Mouse (Mus musculus): ENCODE results near the gene Plcb3.

The Plcb3 gene

DNA sequence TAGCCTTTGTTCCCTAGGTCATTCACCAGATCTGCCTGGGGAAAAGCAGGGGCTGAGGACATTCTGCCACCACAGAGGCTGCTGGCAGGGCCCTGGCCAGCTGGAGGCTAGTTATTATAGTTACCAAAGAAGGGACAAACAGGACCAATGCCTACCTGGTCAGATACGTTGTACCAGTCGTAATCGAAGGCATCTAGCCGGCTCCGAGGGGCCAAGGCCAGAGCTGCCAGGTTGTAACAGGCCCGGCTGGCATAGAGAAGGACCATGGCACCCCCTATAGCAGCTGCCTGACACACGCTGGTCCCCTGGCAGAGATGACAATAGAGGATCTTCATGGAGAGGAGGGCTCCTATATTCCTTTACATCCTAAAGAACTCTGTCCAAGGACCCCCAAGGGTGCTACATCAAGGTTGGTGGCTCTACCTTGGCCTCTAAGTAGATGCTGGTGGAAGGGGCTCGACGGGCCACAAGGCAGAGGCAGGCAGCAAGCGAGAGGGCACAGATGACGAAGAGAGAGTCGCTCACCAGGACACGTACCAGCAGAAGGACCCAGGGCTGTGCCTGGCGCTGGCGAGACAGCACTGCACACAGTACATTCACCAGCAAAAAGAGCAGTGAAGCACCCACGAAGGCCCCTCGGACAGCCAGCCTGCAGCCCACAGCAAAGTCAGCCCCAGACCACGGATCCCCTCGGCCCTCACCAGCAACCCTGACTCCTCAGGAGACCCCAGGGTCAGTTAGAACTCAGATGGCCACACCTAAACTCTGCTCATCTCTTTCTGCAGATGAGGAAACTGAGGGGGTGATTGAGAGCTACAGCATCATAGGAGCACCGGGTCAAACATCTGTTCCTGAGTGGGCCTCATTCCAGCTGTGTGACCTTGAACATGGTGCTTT is 36.9 kb downstream of the Plcb3 start:
- no peak for DNase-seq (ENCODE audit: low spot score)

DNA sequence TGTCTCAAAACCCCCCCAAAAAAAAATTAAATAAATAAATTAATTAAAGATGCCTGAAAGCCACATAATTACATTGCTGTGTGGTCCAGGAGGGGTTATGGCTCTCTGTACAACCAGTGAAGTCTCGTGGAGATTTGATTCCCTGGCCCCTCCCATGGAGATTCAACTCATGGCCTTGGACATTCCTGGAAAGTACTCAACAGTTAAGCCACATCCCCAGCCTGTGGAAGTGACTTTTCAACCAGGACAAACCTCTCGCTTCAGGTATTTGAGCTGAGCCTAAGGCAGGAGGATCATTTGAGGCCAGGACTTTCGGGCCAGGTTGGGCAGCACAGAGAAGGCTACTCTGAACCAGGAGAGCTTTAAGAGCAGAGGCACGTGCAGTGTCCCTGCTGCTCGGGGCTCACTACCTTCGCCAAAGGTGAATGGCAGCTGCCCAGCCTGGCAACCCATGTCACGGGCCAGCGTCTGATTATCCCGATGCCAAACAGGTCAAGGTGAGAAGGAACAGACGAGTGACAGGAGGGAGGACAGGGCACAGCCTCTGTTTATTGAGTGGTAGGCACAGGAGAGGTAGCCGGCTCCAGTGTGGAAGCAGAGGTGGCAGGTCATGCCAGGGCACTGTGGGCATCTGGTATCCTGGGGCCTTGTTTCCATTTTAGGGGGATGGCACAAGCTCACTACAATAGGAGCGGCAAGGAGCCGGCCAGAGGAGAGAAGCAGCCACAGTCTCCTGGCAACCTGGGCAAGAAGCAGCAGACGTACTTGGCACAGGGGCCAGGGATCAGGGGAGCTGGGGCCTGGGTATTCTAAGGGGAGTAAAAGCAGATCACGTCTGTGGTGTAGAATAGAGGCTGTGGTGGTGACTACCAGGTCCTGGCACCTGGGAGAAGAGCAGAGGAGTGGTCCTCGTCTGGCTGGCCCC is 38.5 kb downstream of the Plcb3 start:
- DNase-seq (ENCODE audit: low spot score) = no peak

DNA sequence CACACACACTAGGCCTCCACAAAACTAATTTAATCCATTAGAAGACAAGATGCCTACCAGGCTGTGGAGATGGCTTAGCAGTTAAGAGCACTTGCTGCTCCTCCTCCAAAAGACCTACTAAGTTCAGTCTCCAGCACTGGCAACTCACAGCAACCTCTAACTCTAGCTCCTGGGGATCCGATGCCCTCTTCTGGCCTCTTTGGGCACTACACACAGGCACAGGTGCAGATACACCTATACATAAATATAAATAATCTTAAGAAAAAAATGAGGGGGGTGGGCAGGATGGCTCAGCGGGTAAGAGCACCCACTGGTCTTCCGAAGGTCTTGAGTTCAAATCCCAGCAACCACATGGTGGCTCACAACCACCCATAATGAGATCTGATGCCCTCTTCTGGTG is 40.0 kb downstream of the Plcb3 start:
- DNase-seq (ENCODE audit: low spot score) = no peak

DNA sequence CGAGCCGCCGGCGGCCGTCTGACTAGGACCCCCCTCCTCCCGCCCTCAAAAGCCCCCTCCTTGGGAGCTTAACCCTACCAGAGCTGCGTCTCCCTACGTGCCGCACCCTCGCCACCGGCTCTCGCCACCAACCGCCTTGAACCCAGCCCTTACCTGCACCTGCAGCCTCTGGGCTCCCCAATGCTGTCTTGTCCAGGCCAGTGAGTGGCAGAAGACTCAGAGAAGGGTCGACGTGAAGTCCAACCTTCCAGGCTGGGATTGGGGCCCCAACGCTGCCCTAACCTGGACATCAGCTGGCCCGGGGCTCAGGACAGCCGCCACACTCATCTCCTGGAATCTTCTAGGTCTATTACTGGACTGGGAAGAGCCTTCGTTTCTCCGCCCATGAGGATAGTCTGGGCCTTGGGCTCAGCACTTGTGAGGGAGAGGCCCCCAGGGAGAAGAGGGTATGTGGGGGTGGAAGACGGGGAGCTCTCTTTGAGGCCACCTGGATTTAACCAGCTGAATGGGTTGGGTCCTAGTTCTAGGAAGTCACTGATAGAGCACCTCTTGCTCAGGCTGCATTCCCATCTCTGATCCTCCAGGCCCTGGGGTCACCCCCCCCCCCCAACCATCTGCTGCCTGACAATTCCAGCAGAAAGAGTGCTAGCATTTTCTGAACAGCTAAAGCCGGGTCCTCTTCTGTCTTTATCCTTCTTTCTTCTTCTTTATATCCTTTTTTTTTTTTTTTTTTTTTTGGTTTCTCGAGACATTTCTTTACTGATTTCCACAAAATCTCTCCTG is 41.9 kb downstream of the Plcb3 start, which contains the start of gene Kcnk4:
Gene Kcnk4 (minus strand): TSS at position 321 of the 783 bp plus-strand sequence.
- DNase-seq (ENCODE audit: low spot score) = no peak

DNA sequence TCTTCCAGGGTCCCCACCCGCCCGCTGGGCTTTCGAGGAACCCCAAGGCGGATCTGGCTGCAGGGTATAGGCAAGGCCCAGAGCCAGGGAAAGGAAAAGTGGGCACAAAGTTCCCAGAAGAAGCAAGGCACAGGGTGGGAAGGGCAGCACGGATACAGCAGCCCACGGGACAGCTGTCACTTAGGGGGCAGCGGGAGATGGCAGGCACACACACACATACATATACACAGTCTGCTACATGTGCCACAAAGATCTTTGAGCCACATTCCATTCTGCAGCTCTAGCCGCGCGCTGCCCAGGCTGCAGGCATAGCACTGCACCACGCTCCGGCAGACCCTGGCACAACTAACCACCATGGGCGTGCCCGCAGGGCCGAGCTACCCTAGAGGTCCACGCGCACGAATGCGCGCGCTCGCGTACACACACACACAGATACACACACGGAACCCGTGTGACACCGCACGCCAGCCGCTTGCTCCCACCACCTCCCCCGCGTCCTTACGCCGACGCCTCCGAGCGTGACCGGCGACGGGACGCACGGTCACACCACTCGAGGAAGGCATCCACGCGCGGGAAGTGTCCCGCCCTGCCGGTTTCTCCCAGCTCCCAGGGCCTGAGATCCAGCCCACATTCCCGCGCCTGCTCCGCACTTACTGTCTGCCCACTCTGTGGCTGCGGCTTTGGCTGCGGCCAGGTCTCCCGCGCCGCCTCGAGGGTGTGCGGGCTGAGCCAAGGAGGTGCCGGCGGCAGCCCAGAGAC is 42.7 kb downstream of the Plcb3 start:
- no peak for DNase-seq (ENCODE audit: low spot score)

DNA sequence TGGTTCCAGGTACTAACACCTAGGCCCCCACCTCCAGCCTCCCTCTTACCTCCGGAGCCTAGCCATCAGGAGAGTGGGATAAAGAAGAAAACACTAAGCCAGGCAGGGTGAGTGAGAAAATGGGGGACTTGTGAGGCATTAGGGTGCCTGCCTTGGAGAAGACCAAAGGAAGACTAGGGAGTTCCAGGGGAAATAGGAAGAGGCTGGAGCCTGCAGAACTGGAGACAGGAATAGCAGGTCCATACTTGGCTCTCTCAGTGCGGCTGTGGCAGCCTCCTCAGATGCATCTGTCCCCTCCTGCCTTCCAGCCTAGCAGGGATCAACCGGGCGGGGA is 43.2 kb downstream of the Plcb3 start:
- DNase-seq (ENCODE audit: low spot score) = no peak

DNA sequence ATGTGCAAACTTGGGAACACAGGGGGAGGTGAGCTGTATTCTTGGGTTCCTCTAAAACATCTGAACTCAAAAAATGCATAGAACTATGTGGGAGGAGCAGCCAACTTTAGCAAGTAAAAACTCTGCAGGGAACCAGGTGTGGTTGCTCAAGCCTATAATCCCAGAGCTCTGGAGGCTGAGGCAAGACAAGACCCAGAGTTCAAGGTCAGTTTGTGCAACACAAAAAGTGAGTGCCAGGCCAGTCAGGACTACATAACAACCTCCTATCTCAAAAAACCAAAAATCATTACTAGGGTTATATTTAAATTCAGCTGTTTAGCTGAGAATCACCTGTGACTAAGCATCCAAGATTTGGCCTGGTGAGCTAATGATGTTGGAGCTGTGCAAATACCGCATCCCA is 44.3 kb downstream of the Plcb3 start:
- DNase-seq (ENCODE audit: low spot score) = no peak

DNA sequence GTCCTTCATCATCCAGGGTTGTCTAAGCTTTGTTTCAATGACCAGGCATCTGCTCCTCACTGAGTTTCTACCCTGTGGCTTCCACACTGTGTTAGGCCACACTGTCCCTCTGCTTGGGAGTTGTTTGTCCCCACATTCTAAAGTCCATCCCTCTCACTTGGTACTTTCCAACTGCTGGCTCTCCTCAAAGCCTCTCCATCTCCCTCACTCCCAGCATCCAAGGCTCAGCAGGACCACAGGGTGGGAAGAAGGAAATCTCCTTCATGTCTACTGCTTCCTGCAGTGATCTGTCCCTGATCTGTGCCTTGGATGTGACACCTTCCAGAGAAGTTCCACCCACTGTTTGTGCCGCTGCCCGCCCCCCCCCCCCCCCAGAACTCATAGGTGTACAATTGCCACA is 45.3 kb downstream of the Plcb3 start:
- no peak for DNase-seq (ENCODE audit: low spot score)

DNA sequence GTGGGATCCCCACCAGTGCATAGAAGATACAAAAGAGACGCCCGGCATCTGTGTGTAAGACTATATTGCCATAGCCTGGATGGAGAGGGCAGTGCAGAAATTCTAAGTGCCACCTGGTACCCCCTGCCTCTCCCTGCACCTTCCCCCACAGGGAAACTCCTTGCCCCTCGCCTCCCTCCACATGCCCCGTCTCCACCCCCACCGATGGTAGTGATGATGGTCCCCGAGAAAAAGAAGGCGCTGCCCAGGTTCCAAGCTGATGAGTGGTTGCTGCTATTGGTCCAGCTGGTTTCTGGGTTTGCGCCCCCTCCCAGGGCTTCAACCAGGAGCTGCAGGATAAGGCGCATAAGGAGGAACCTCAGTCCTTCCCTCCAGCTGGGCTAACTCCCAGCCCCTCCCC is 48.2 kb downstream of the Plcb3 start:
- DNase-seq (ENCODE audit: low spot score) = no peak

DNA sequence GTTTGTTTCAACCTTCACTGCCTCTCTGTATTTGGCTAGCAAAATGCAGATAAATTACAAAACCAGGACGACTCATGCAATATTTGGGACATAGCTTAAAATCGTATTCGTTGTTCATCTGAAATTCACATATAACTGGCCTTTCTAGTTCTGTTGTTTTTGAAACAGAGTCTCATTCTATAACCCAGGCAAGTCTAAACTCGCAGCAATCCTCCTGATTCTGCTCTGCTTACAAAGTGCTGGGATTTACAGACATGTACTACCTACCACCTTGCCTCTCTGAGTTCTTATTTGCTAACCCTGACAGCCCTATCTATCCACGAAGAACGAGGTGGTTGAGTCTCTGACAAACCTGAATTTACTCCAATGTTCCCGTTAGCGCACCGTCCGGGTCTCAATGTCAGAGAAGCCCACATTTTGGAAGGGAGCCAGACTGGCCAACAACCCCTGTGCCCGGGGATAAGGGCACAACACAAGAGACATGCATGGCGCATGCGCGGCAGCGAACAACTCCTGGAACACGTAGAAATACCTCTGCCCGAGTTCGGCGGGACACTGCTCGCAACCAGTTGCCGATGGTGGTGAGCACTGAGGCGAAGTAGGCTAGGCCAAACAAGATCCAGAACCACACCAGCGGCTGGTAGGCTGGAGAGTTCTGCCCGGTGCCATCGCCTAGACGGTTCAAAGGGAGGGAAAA is 49.6 kb downstream of the Plcb3 start:
- DNase-seq (ENCODE audit: low spot score) = no peak

DNA sequence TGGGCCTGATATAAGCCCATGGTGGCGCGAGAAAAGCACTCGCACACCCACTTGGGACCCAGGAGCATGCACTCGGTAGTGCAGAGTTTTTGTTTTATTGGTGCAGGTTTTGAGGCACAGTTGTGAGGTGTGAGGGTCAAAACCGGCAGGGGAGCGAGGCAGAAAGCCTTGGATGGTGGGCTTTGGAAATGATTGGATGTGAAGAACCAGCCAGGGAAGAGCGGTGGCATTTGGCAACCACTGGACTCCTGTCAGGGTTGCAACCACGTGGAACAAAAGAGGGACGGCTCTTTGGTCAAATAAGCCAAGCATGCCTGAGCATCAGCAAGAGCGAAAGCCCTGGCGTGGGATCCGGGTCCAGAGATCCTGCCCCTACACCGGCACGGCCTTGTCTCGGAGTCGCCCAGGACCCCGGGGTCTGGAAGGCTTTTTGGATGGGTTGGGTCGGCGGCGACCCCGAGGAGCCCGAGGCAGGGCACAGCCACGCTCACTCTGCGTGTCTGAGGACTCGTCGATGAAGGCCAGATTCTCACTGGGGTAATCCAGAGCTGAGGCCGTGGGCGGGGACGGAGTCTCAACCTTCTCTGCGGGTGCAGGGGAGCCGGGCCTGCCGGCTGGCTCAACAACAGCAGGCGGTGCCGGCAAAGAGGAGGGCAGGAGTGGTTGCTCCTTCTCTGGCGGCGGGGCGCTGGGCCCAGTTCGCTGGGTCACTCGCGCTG is 50.5 kb downstream of the Plcb3 start:
- no peak for DNase-seq (ENCODE audit: low spot score)

DNA sequence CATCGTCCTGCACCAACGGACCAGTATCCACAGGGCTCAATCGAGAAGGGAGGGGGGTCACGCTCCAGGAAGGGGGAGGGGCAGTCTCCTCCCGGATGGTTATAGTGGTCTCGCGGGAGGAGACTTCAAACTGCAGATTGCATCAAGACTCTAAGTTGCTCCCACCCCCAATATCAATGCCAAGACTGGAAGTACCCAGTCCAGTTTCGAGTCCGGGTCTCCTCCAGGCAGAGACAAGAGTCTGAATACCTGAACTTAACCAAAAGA is 51.0 kb downstream of the Plcb3 start, which contains the start of gene Catsperz:
Gene Catsperz (minus strand): TSS at position 74 of the 267 bp plus-strand sequence.
- no peak for DNase-seq (ENCODE audit: low spot score)

DNA sequence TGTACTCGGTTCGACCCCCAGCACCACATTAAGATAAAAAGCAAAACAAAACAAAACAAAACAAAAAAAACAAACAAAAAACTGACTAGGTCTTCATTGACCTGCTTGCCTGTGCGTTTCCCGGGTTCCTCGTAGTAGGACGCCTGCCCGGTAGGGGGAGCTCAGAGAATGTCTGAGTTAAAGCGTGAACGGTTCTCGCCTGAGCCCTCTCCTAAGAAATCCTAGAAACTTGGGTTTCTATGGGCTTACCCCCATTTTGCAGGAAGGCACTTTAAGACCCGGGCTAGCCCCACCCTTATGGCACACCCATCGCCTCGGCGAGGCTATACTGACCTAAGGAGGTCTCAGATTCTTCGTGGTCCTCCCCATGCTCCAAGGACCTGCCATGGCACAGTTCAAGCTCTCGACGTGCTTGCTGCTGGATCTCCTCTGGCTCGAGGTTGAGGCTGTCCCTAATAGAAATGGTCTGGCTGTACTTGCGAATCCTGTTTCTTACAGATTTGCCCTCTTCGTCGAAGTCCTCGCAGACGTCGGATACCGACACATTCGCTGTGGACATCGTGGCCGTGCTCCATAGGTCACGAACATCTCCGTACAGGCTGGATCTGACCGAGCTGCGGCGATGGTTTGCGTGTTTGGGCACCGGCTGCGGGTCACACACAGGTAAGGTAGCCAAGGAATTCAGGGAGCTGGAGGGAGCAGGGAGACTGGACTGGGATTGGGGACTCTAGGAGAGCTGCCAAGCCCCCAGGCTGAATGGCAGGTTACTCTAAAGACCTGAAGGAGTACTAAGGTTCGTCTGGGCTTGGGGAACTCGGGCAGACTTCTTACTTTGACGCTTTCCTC is 51.6 kb downstream of the Plcb3 start:
- peak; percentile 81 for DNase-seq (ENCODE audit: low spot score)

DNA sequence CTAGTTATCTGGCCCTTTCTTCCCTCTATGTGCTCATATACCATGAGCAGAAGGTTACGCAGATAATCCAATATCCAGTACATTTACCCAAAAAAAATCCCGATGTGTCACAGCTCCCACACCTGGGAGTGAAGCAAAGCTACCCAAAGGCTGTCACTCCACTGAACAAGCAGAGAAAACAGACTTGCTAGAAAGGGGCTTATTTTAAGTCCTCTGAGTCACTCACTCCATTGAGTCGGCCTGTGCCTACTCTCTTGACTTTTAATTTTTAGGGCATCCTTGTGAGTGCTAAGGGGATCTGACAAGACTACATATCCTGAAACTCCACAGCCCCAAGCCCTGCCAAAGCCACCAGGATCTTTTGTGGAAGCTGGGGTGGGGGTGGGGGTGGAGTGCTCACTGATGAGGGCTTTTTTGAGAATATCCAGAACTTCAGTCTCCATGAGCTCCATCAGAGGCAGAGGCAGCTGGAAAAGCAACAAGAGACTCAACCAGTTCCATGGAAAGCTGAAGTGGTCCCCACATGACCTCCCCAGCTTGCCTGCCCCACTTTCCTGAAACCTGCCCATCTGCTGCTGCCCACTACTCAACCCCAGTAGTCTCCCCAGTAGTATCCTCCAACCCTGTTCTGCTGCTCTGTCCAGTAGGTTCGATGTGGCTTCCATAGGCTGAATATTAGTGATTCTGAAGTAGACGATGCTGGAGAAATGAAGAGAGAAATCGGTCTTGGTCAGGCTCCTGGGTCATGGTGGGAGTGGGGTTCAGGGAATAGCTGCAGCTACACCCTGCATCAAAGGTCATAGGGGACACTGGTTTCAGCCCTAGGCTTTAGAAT is 53.2 kb downstream of the Plcb3 start:
- no peak for DNase-seq (ENCODE audit: low spot score)

DNA sequence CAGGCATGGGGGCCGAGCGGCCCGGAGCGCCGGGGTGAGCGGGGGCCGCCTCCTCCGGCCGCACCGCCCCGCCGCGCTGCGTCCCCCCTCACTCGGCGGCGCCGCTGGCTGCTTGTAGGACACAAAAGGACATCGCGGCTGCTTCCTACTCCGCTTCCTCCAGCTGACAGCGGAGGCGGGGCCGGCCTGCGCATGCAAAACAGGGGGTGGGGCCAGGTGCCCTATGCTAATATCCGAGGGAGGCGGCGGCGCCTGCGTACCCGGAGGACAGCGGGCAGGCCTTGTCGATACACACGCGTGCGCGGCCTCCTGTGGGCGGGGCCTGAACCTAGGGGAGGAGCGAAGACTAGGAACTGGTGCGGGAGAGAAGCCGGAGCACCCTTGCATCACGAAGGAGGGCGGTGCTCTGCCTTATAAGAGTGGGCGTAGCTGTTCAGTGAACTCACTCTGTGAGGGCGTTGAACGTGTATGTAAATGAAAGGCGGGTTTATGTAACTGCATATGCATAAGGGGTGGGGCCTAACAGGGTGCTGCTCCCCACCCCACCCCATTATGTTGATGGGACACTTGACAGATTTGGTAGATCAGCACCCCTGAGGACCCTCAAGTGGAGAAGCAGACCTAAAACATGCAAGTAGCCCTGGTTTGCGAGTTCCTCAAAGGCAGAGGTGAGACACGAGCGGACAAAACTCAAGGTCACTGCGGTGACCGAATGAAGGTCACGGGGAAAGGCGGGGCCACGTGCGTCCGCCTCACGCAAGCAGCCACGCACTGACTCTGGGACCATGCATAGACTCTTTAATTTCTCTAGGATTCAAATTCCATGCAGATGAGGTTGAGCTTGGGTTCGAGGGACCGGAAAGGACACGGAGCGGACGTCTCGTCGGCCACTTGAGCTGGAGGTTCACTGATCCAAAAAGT is 54.4 kb downstream of the Plcb3 start, which contains the start of gene Esrra:
Gene Esrra (minus strand): TSS at position 167 of the 921 bp plus-strand sequence.
- DNase-seq (ENCODE audit: low spot score) = peak; percentile 97

DNA sequence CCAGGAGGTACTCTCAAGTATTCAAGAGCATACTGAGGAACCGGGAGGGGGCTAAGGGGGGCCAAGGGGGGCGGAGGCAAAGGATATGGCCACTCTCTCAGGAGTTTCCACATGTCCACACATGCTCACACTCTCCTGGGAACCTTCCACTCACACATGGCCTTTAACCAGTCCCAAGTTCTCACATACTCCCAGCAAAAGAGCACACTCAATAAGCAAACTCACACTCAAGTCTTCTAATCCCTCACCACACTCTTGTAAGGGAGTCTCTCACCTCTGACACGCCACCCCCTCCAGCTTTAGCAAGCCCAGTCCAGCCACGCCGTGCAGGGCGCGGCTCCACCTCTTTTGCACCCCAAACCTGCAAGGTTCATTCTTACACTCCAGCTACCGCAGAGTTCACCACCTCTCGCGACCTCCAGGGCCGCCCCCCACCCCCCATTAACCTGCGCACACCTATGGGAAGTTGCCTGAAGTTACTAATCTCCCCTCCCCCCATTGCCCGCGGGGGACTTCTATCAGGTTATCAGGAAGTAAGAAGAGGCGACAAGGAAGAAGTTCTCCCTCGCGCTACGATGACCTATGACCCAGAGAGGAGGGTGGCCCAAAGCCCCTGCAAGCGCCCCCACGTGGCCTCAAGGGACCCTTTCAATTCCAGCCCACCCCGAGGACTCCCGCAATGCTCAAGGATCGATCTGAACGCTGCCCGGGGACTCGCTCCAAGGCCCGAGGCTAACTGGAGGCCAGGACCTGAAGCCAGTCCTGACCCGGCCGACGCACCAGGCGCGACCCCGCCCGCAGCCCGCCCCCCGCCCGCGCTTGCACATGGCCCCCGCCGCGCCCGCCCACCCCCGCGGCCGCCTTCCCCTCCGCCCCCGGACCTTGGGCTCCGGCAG is 55.3 kb downstream of the Plcb3 start:
- DNase-seq (ENCODE audit: low spot score) = no peak

Measured in ovary, postnatal 14 days (tissue).